Mouse (Mus musculus) adrenal gland, adult (tissue): ENCODE measurements at regions not wholly inside any gene's neighbourhood (a gene's known extent, or its start where the extent isn't known, plus 50 kb on each side); places are given as distances from the start of the nearest gene placed in this dataset.
A peak's percentile ranks its signal among the peaks of the same experiment; 100 is the strongest.

Experiments
- DNase-seq, 2 experiments: peaks; one replicate each; pipeline ENCODE4 v3.0.0; 2022 to 2023; ENCODE audit warnings: low spot score in 1 of 2; ENCODE audit not compliant: inconsistent age in 2 of 2

DNA sequence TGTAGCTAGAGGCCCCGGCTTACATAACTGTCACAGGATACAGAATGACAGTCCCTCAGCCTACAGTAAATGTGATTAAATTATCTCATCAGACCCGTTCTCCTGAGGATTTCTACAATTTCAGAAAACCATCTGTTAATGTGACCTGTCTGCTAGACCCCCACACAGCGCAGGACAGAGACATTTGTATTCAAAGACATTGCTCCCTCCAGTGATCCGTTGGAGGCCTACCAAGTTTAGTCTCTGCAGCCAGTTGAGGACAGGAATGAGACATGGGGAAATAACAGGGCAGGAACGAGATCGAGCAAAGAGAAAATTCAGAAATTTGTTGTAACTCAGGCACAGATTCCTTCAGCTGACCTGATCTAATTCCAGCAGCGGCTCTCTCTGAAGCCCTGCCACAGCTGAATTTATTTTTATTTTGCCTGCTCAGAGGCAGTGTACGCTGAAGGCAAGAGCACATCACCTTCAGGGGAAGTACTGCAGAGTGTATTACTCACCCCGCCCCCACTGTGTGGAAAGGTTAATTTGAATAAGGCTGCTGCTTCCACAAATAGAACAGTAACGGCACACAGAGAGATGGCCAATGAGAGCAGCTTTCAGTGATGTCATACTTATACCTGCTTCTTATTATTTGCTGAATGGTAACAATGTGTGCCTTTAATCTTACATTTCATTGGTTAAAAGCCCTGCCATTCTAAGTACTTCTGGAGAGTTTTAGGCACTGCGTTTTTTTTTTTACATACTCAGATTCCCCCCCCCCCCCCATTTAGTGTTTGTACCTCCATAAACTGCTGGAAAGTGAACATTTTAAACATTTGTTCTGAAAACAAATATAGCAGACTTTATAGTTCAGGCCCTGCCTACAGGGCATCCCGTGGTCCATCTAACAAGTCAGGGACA, 176.9 kb upstream of the Klf12 start:
- peak; percentile 15 to 56 for DNase-seq

DNA sequence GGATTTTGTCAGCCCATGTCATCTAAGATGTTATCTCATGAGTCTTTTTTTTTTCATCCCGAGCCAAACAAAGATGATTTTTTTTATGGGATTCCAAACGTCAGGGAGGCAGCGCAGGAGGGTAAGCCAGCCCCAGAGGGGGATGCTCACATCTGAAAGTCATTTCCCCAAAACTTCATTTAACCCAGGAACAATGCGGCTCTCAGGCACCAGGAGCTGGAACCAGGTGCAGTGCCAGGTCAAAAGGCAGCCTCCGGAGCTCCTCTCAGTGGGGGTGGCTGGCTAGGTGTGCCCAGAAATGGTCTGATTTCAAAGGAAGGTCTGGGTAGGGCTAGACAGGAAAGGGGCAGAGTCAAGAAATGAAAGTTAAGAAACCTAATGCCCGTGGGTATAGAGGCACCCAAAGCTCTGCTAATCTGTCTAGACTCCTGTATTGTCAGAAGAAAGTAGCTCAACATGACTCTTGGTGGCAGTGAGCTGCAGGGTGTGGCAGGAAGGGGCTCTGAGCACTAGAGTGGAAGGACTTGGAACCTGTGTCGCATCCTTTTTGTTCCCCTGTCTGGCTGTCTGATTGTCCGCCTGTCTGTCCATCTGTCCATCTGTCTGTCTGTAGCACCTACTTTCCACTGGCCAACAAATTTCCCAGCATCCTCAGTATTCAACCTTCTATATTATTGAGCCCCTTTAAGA, 175.3 kb upstream of the Klf12 start:
- no peak for DNase-seq

DNA sequence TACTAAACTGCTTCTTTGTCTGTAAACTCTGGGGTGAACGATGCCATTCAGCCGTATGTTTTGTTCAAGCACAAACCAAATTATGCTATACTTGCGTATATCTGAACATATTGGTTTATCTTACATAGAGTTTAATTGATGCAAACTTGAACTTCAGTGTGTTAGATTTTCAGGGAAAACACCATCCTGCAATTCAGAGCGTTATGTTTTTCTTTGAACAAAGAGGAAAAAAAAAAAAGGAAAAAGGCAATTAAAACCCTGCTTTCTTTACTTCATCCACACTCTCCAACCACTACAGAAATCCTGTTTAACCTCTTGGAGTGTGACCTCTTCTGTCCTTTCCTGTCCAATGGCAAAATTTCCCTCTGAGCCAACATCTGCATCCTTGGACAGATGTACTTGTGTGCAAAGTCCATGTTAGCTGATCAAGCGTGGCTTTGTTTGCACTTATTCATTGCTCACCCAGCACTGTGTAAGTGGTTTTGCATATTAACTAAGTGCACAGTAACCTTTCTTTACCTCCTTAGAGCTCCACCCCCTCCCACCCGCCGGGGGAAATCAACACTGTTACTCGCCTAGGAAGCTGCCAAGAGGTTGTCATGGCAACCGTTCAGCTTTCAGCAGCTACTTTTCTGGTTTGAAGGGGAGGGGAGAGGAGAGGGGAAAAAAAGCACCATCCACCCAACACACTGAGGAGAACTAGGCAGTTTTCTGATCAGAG, 174.4 kb upstream of the Klf12 start:
- DNase-seq, result peak; percentile 18 to 62

DNA sequence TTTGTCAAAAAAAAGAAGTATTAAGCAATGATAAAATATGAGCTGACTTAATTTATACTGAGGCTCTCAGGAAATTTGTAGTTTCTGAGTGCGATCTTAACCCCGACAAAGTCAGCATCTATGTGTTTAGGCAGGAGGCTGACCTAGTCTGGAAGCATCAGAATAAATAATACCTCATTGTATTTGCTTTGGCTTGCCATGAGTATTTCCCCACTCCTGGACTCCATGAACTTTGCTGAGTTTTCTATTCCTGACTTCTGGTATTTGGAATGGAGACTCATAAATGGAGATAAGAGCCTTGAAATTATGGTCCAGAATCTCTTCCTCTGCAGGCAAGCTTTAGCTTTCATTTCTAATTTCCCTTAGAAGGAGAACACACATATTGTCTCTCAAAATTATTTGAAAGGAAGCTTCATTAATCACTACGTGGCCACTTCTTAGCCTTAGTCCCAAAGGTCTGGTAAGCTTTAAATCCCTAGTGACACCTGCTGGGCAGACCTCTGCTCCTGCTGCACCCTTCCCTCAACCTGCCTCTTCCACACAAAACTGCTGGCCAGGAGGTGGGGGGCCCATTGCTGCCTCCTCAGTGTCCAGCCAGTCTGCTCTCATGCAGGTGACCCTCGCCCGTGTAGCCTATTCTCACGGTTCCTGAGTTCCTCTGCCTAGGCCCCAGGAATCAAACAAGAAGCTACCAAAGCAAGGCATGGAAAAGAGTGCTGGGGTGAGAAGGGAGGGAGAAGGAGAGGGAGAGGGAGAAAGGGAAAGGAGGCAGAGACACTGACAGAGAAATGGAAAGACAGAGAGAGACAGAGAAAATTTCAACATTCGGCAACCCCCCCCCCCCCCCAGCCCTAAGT, 173.6 kb upstream of the Klf12 start:
- peak; percentile 13 to 62 for DNase-seq

DNA sequence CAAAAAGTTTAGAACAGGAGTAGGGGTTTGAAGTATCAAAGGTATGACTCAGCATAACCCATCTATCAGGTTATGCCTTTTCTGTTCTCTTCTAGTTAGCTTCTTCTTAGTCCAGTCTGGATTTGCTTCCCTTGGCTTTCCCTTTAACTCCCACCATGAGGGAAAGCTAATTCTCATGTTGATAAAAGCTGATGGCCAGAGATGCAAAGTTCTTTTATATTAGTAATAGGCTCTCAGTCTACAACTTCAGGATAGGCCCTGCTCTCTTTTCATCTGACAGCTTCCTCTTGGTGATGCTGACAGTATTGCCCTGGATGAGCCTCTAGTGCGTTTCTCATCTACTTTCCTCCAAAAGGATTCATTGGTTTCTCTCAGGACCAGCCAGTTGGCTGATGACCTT, 161.7 kb upstream of the Klf12 start:
- no peak for DNase-seq

DNA sequence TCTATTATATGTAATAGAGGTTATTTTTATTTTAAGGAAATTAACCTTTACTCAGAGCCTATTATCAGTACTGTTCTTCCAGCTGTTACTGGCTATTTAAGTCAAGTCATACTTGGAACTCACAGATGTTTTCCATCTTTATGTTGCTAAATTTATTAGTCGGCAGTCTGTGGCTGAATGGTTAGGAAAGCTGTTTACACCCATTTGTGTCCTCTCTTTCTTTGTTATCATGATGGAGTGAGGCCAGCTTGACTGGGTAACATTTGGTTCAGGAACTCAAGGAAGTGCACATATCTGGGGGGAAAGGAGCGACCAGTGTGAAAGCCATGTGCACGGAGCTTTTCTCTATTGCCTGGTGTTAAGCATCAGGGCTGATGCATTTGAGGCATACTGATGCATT, 160.4 kb upstream of the Klf12 start:
- no peak for DNase-seq

DNA sequence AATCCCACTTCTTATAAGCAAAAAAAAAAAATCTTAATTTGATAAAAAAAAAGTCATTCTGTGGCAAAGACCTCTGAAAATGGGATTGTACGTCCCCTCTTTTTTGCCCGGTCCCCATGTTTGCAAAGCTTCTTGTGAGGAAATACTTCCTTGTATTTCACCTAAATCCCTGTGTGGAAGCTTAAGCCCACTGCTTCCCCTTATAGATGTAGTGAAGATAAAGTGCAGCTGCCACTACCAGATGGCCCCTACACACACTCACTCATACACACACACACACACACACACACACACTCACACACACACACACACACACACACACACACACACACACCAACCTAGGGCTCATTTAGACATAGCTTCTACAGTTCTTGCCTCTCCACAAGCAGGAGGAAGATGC, 159.6 kb upstream of the Klf12 start:
- no peak for DNase-seq

DNA sequence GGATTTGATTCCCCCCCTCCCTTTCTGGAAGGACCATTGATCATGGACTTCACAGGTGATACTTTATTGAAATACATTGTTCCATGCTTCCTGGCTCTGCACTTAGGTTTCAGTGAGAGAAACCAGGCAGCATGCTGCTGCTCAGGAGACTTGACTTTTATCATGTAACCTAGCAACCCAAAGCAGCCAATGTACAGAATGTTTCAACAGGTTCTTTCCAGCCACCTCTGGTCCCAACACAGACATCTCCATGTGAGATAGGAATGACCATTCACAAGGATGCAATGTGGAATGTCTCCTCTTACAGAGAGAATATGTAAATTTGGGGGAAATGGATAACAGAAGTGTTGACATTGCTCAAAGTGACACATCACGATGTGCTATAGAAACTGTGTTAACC, 153.1 kb upstream of the Klf12 start:
- no peak for DNase-seq

DNA sequence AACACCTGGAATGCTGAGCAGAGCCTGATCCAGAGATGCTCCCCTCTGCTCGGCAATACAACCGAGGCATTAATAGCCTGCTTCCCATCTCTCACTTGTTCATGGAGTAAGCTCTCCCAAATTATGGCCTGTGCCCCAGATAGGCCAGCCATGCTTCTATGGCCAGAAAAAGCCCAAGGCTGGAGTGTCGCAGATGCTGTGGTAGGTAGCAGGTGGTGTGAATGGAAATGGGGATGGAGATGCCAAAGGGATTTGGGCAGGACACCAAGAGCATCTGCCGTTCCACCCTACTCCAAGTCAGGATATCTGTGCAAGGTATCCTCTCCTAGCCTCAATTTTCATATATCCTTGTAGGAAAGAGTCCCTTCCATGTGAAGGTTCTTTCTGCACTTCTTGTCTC, 145.2 kb upstream of the Klf12 start:
- DNase-seq, result no peak

DNA sequence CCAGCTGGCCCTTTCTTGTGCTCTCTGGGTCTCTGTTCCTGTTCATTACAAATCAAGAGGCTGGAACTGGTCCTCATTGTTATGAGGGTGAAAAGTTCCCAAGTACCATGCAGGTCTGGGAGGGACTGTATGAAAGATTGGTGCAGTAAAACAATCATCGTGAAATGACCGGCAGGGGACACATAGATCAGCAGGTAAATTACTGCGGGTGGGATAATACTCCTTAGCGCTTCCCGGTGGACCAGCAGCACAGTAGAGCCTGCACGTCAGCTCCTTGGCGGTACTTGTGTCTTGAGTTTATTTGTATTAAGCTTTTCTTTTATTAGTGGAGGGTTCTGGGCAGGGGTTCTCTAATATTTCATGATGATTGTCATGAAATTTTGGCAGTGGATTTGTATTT, 141.9 kb upstream of the Klf12 start:
- no peak for DNase-seq

DNA sequence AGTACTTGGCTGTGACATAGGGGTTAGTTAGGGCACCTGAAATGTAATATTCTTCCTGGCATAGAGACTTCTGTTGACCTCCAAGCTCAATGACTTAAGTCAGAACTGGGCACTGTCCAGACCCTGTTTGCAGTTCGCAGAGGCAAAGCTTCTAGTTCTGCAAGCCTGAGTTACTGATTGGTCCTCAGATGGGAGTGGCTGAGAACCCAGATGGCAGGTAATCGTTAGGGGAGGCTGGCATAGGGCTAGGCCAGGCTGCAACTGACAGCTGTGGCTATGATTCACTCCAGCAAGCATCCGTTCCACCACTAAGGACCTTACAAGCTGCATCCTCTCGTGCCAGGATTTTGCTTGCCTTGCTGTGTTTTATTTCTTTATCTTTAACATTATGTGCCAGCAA, 139.3 kb upstream of the Klf12 start:
- no peak for DNase-seq

DNA sequence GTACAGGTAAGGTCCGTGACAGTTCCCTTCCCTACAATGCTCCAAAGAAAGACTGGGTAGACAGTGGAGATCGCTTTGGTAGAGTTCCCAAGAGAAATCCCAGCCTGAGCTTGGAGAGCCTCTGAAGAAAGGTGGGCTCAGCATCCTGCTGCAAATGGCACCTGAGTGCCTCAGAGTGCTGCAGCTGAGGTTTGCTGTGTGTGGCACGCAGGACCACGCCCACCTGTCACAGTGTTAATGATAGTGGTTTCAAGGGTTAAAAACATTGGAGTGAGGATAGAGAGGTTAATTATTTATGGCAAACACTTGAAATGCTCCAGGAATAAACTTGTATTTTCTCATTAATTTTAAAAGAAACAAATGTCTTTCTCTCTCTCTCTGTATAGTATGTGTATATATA, 137.2 kb upstream of the Klf12 start:
- no peak for DNase-seq

DNA sequence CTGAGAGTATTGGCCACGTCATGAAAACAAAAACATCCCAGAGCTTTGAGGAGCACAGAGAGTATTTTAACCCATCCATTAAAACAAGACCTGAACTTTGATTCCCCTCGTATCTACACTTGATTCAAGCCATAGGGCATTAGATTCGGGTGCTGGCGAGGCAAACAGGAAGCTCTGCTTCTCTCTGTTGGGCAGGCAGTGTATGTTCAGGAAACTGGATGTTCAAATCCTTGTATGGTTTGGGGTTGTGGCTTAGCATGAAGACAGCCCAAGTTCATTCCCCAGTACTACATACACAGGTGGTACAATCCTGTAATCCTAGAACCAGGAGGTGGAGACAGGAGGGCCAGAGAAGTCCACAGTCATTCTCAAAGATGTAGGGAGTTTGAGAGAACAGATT, 130.6 kb upstream of the Klf12 start:
- DNase-seq, result no peak

DNA sequence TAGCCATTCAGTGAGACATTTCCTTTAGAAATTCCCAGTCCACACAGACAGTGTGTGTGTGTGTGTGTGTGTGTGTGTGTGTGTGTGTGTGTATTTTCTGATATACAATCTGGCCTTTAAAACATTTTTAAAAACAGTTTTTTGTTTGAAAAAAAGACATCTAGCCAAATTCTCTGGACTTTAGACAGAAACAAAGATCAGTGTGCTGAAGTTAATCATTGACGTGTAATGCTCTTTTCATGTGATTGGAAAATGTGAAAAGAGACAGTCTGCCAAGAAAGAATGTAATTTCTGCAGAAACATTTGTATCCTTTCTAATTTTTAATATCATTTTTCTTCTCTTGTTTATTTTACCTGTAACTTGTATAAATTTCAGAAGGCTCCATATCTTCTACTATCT, 127.7 kb upstream of the Klf12 start:
- DNase-seq, result no peak

DNA sequence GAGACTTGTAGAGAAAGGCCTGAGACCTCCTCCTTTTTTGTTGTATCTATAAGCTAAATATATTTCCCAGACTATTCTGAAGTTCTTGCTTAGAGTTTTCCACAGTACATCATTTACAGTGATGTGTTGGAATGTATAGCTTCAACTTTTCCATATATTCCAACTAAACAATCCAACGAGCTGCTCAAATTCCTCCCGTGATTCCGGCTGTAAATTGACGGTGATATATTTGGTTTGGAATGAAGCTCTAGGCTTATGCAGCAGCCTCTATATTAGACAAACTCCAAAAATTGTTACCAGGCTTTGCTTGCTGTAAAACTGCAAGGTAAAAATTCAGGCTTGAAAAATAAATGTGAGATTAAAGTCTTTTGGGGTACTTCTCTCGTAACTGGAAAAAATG, 112.7 kb upstream of the Klf12 start:
- no peak for DNase-seq

DNA sequence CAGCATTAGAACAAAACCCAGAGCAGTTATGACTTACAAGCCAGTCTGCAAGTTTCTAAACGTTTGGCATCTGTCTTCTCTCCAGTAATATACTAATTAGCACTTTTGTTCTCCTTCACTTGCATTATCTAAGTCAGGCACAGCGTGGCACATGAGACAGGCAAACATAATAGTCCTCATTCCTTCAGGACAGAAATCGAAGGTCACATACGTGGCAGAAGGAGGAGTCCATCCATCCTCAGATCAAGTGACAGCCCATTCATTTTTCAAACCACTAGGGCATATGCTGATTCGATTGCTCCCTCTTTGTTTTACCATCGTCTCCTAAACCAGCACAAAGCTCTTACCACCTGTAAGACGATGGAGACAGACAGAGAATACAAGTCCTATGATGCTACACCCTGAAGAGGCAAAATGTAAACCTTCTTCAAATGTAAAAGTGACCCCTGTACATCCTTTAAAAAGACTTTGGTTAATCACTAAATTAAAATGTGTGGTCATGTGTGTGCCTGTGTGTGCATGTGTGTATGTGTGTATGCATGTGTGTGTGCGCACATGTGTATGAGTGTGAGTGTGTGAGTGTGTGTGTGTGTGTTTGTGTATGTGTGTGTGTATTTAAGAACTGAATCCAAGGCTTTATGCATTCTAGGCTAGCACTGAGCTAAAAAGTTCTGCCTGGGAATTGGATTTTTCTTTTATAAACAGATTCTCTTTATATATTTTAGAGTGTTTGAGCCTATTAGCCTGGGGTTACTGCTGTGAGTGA, 90.9 kb upstream of the Klf12 start:
- no peak for DNase-seq

DNA sequence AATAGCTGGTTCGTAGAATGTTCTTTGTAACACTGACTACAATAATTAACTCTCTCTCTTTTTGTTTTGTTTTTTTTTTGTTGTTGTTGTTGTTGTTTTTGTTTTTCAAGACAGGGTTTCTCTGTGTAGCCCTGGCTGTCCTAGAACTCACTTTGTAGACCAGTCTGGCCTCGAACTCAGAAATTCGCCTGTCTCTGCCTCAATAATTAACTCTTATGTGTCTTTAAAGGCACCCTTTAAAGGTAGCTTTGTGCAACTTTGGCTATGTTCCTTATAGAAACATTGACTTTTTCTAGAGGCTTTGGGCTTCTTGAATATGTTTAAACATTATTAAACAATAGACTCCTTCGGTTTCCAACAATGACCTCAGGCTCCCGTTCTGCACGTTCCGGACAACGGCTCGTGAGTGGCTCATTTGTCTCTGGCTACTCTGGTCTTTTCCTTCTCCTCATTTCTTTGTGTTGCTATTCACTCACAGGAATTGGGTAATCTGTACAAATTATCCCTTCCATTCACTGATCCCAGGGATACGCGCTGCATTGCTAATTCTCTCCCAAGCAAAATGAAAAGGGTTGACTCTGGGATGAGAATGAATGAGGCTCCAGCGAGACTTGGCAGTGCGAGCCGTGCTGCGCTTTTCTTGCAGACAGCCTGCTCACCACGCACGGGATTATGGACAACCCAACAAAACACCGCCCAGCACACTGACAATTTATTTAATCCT, 90.2 kb upstream of the Klf12 start:
- DNase-seq, result no peak

DNA sequence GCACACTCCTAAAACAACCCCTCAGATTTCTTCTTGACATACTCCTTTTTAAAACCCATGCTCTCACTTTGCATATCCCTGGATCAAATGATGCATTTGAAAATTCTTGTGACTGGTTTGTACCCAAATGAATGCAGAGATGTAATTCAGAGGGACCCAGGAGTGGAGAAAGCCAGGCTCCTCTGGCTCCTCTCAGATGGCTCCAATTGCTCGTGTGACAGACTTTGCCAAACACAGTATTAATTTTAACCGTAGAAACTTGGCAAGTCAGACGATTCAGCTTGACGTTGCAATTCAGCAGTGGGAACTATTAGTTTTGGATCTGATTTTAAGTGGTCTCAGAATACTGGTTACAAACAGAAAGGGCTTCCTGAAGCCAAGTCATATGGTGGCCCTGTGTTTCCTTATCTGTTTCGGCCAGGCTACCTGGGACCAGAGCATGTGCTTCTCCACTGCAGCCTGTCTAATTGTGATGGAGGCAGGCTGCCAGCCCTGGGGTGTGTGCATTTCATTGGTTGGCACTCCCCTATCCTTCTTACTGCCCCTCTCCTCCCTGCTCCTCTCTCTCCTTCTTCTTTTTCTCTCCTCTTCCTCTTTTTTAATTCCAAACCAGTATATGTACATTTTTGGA, 81.9 kb upstream of the Klf12 start:
- DNase-seq, result no peak

DNA sequence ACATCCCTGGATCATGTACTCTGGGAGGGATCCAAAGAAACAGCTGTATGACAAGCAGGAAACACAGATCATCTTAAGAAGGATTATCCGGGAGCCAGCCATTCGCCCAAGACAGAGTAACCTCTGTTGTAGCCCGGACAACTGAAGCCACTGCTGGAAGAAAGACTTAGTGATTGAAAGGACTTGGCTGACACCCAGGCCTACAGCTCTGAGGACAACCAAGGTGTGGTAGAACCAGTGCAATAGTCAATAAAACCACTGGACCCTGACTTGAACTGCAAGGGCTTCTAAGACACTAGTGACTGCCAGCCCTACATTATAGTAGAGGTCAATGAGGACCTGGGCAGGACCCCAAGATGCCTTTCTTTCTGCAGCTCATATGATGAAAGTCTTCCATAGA, 78.3 kb upstream of the Klf12 start:
- peak in 1 of 2 experiments; percentile 31 for DNase-seq
